Mouse (Mus musculus) cerebellum, adult 11-12 months (tissue): ENCODE measurements around the gene Itpkb.
"Not testable (repeated sequence)": the region's sequence is repeated elsewhere in the genome, so short reads cannot be mapped to it uniquely, and the experiment has no call there.

ENCODE experiments used
- DNase-seq: peaks from one replicate; pipeline ENCODE4 v3.0.0; 2022

Gene Itpkb

GRCm38 (mm10) chr1:180370858-180371652 lies 40.8 kb downstream of the Itpkb start:
- no peak for DNase-seq

- not testable (repeated sequence) for DNase-seq
These were observed 42.0 kb downstream of the Itpkb start for GRCm38 (mm10) chr1:180372258-180372657.

GRCm38 (mm10) chr1:180376598-180376997 lies 46.3 kb downstream of the Itpkb start:
- DNase-seq = no peak

GRCm38 (mm10) chr1:180379559-180379958 lies 49.3 kb downstream of the Itpkb start:
- no peak for DNase-seq

- DNase-seq = no peak
These were observed 52.1 kb downstream of the Itpkb start for GRCm38 (mm10) chr1:180382358-180382757.

GRCm38 (mm10) chr1:180383884-180384283 lies 53.6 kb downstream of the Itpkb start:
- no peak for DNase-seq

- peak; percentile 14 for DNase-seq
These were observed 54.2 kb downstream of the Itpkb start for GRCm38 (mm10) chr1:180384486-180384885.

- DNase-seq = peak; percentile 17
These were observed 55.0 kb downstream of the Itpkb start for GRCm38 (mm10) chr1:180385308-180385707.

- peak; percentile 99 for DNase-seq
These were observed 56.9 kb downstream of the Itpkb start for GRCm38 (mm10) chr1:180386951-180387749.

- DNase-seq = no peak
These were observed 57.6 kb downstream of the Itpkb start for GRCm38 (mm10) chr1:180387750-180388480.

- peak; percentile 52 for DNase-seq
These were observed 58.2 kb downstream of the Itpkb start for GRCm38 (mm10) chr1:180388481-180388880.

- DNase-seq = not testable (repeated sequence)
These were observed 59.0 kb downstream of the Itpkb start for GRCm38 (mm10) chr1:180389213-180389760.

- DNase-seq = peak; percentile 71
These were observed 60.0 kb downstream of the Itpkb start for GRCm38 (mm10) chr1:180390321-180390731.

GRCm38 (mm10) chr1:180390746-180391574 lies 60.7 kb downstream of the Itpkb start:
- no peak for DNase-seq

- DNase-seq = no peak
These were observed 61.3 kb downstream of the Itpkb start for GRCm38 (mm10) chr1:180391575-180391945.

- no peak for DNase-seq
These were observed 62.0 kb downstream of the Itpkb start for GRCm38 (mm10) chr1:180392137-180392798.

GRCm38 (mm10) chr1:180393017-180393797 lies 62.9 kb downstream of the Itpkb start:
- no peak for DNase-seq

GRCm38 (mm10) chr1:180393873-180394272 lies 63.6 kb downstream of the Itpkb start:
- DNase-seq = no peak

GRCm38 (mm10) chr1:180397734-180398133 lies 67.4 kb downstream of the Itpkb start:
- DNase-seq = no peak

GRCm38 (mm10) chr1:180398446-180398845 lies 68.2 kb downstream of the Itpkb start:
- DNase-seq = no peak
